Mouse (Mus musculus) megakaryocyte, embryonic 14.5 days (primary cell): ENCODE results near the gene Fto. TPM values are rescaled to one million over a fixed set of nuclear protein-coding genes. Genes with fewer than 3 reads are reported as not detected.

Experiments
- H3K27me3 ChIP-seq: replicated peaks from 2 replicates; pipeline ENCODE3; 2012; ENCODE audit warnings: inconsistent platforms
- H3K36me3 ChIP-seq: replicated peaks from 2 replicates; pipeline ENCODE3; 2012; ENCODE audit warnings: low read length, inconsistent platforms, mixed read lengths
- H3K4me1 ChIP-seq: 2 replicates; pipeline ENCODE4 v1.6.1; 2012; ENCODE audit warnings: inconsistent platforms
- H3K4me3 ChIP-seq: replicated peaks from 2 replicates; pipeline ENCODE3; 2012; ENCODE audit warnings: moderate library complexity, mild to moderate bottlenecking, inconsistent platforms
- H3K9me3 ChIP-seq: 2 replicates; pipeline ENCODE4 v1.6.1; 2012; ENCODE audit warnings: inconsistent platforms
- FLI1 ChIP-seq: IDR thresholded peaks from 2 replicates; pipeline ENCODE4 v1.6.1; 2012; ENCODE audit warnings: low read length, inconsistent platforms, mixed read lengths
- GATA1 ChIP-seq: IDR thresholded peaks from 3 replicates; pipeline ENCODE4 v1.6.1; 2012; ENCODE audit warnings: mixed read lengths, low read length, inconsistent platforms, borderline replicate concordance
- polyA plus RNA-seq: library from polyadenylated mRNA; stranded (reverse); fragments of >175 nt; gene quantifications from 2 replicates; pipeline ENCODE4 v1.2.3, GENCODE M21; 2012; ENCODE audit warnings: low replicate concordance; ENCODE audit not compliant: insufficient read depth

Fto gene
- polyA plus RNA-seq, 1 experiment: 9.5 TPM

- no peak for TF ChIP-seq GATA1
- TF ChIP-seq FLI1: no peak
- Histone ChIP-seq H3K36me3 (peaks cover 38% of the 10 kb centered on the region), H3K4me3 (no peak overlapping the region), H3K9me3 (no peaks in the 10 kb centered on the region), H3K4me1 (peaks cover 84% of the 10 kb centered on the region), H3K27me3 (no peaks in the 10 kb centered on the region)
Observed at GRCm38 (mm10) chr8:91318938-91319729, 5.8 kb downstream of the Fto start.

GRCm38 (mm10) chr8:91323511-91323910 lies 10.2 kb downstream of the Fto start:
- no peak overlapping the region for H3K4me3 ChIP-seq
- TF ChIP-seq FLI1 (no peak), GATA1 (no peak)
- H3K9me3 ChIP-seq: no peaks in the 10 kb centered on the region
- no peaks in the 10 kb centered on the region for H3K27me3 ChIP-seq
- H3K36me3 ChIP-seq: peaks cover 56% of the 10 kb centered on the region
- H3K4me1 ChIP-seq: peaks cover 50% of the 10 kb centered on the region

GRCm38 (mm10) chr8:91324271-91324670 lies 10.9 kb downstream of the Fto start:
- H3K4me1 ChIP-seq: peaks cover 46% of the 10 kb centered on the region
- TF ChIP-seq GATA1 (no peak), FLI1 (no peak)
- no peaks in the 10 kb centered on the region for H3K27me3 ChIP-seq
- H3K4me3 ChIP-seq: no peak overlapping the region
- peaks cover 60% of the 10 kb centered on the region for H3K36me3 ChIP-seq
- H3K9me3 ChIP-seq: no peaks in the 10 kb centered on the region

GRCm38 (mm10) chr8:91324916-91325315 lies 11.6 kb downstream of the Fto start:
- H3K9me3 ChIP-seq: no peaks in the 10 kb centered on the region
- H3K36me3 ChIP-seq: peaks cover 58% of the 10 kb centered on the region
- H3K4me1 ChIP-seq: peaks cover 40% of the 10 kb centered on the region
- H3K4me3 ChIP-seq: no peak overlapping the region
- TF ChIP-seq GATA1 (no peak), FLI1 (no peak)
- no peaks in the 10 kb centered on the region for H3K27me3 ChIP-seq

DNA sequence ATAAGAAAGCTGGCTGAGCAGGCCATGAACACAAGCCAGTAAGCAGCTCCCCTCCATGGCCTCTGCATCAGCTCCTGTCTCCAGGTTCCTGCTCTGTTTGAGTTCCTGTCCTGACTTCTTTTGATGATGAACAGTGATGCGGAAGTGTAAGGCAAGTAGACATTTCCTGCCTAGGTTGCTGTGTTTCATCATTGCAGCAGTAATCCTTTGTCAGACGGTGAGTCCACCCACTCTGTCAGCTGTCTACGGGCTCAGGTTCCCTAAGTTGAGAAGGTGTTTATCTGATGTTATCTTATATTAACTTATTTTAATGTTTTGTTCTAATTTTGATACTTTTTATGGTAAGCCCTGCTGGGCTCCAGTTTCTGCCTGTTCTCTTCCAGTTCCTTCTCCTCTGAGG lies 12.7 kb downstream of the Fto start:
- H3K36me3 ChIP-seq: peaks cover 55% of the 10 kb centered on the region
- no peak for TF ChIP-seq FLI1
- no peaks in the 10 kb centered on the region for H3K27me3 ChIP-seq
- peaks cover 37% of the 10 kb centered on the region for H3K4me1 ChIP-seq
- H3K9me3 ChIP-seq: no peaks in the 10 kb centered on the region
- no peak overlapping the region for H3K4me3 ChIP-seq

DNA sequence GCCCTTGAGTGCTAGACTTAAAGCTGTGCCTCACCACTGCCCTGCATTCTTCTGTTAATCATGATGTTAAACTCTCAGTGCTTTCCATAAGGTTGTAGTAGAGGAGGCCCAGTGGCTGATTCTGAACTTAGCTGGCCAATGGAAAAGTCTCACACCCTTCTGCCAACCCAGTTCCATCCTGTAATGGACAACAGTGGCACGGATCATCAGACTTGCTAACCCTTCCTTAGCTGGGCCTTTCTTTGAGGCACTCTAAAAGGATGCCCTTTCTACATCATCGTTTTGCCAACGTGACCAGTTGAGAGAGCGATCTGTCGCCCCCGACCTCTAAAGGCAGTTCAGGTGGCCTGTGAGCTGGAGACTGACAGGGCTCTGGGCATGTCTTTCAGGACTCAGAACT lies 13.6 kb downstream of the Fto start:
- Histone ChIP-seq H3K4me3 (no peak overlapping the region), H3K4me1 (peaks cover 35% of the 10 kb centered on the region), H3K9me3 (no peaks in the 10 kb centered on the region), H3K36me3 (peaks cover 48% of the 10 kb centered on the region), H3K27me3 (no peaks in the 10 kb centered on the region)
- no peak for TF ChIP-seq GATA1
- no peak for TF ChIP-seq FLI1

GRCm38 (mm10) chr8:91327471-91328205 lies 14.3 kb downstream of the Fto start:
- Histone ChIP-seq H3K36me3 (peaks cover 42% of the 10 kb centered on the region), H3K27me3 (no peaks in the 10 kb centered on the region), H3K4me3 (no peak overlapping the region), H3K4me1 (peaks cover 30% of the 10 kb centered on the region), H3K9me3 (no peaks in the 10 kb centered on the region)
- TF ChIP-seq FLI1: no peak
- no peak for TF ChIP-seq GATA1

- TF ChIP-seq FLI1 (no peak), GATA1 (no peak)
- Histone ChIP-seq H3K27me3 (no peaks in the 10 kb centered on the region), H3K36me3 (peaks cover 33% of the 10 kb centered on the region), H3K4me3 (no peak overlapping the region), H3K4me1 (peaks cover 24% of the 10 kb centered on the region), H3K9me3 (no peaks in the 10 kb centered on the region)
Observed at GRCm38 (mm10) chr8:91329056-91329455, 15.7 kb downstream of the Fto start.

- H3K36me3 ChIP-seq: peaks cover 32% of the 10 kb centered on the region
- no peaks in the 10 kb centered on the region for H3K27me3 ChIP-seq
- no peak overlapping the region for H3K4me3 ChIP-seq
- H3K4me1 ChIP-seq: peaks cover 24% of the 10 kb centered on the region
- no peaks in the 10 kb centered on the region for H3K9me3 ChIP-seq
- TF ChIP-seq FLI1: no peak
- no peak for TF ChIP-seq GATA1
Observed at GRCm38 (mm10) chr8:91329461-91329850, 16.1 kb downstream of the Fto start.
